ENCODE assay signal across 16 mouse cellular contexts in genomic region chr16:31980946-31981345, GRCm38 (mm10). TPM values are rescaled to one million over a fixed set of nuclear protein-coding genes. Genes with fewer than 3 reads are reported as not detected.
"Had no signal": no experiment of that assay in that cellular context is flagged by ENCODE, and none has a peak within 500 bp of the region (broad histone marks: within the 10 kb centered on the region; RNA-seq: fewer than 3 reads in every experiment).

No protein-coding gene starts in this region.

- DNase-seq: kidney, adult 2 months; kidney, postnatal 25 days; liver, embryonic 13.5 days; lung, adult 18-20 months; lung, postnatal 36 days; midbrain, embryonic 14.5 days; right cerebral cortex, adult 18-20 months; right cerebral cortex, postnatal 25 days; thymus, postnatal 36 days had no signal

- H3K4me3 ChIP-seq: kidney, embryonic 15.5 days; limb, embryonic 15.5 days; liver, embryonic 13.5 days; midbrain, embryonic 10.5 days; myocyte; neural tube, embryonic 12.5 days had no signal

- H3K4me1 ChIP-seq: kidney, embryonic 15.5 days; limb, embryonic 15.5 days; liver, embryonic 13.5 days; midbrain, embryonic 10.5 days; neural tube, embryonic 12.5 days had no signal

- H3K27me3 ChIP-seq: kidney, embryonic 15.5 days; limb, embryonic 15.5 days; liver, embryonic 13.5 days; neural tube, embryonic 12.5 days had no signal

- H3K9me3 ChIP-seq: kidney, embryonic 15.5 days; limb, embryonic 15.5 days; liver, embryonic 13.5 days; midbrain, embryonic 10.5 days; neural tube, embryonic 12.5 days had no signal

- H3K9ac ChIP-seq: kidney, embryonic 15.5 days; limb, embryonic 15.5 days; liver, embryonic 13.5 days; neural tube, embryonic 12.5 days had no signal

- H3K4me2 ChIP-seq: kidney, embryonic 15.5 days; limb, embryonic 15.5 days; liver, embryonic 13.5 days; neural tube, embryonic 12.5 days had no signal

- H3K27ac ChIP-seq: kidney, embryonic 15.5 days; limb, embryonic 15.5 days; liver, embryonic 13.5 days; midbrain, embryonic 10.5 days; neural tube, embryonic 12.5 days had no signal

RNA-seq across cellular contexts. Expression of gene Pigz, which starts 47.3 kb away (rescaled TPM):
- total RNA-seq: megakaryocyte, adult 5-6 weeks; neutrophil, adult 5-6 weeks had no signal
